Mouse (Mus musculus) ES-E14 (cell line): Measurements from ENCODE around the gene Amigo1.

Source experiments
- CHD2 ChIP-seq: IDR thresholded peaks from 2 replicates; pipeline ENCODE4 v1.6.1; 2014; ENCODE audit warnings: mild to moderate bottlenecking, low read depth, low read length, inconsistent platforms
- HCFC1 ChIP-seq: IDR thresholded peaks from 2 replicates; pipeline ENCODE4 v1.6.1; 2012; ENCODE audit warnings: low read length, inconsistent platforms, borderline replicate concordance; ENCODE audit not compliant: insufficient read depth
- MAFK ChIP-seq: IDR thresholded peaks from 2 replicates; pipeline ENCODE4 v1.6.1; 2014; ENCODE audit warnings: mild to moderate bottlenecking, low read depth, low read length, inconsistent platforms; ENCODE audit not compliant: insufficient read depth
- ZC3H11A ChIP-seq: IDR thresholded peaks from 2 replicates; pipeline ENCODE4 v1.6.1; 2012; ENCODE audit warnings: low read depth, mild to moderate bottlenecking, inconsistent platforms, low read length, borderline replicate concordance

DNA sequence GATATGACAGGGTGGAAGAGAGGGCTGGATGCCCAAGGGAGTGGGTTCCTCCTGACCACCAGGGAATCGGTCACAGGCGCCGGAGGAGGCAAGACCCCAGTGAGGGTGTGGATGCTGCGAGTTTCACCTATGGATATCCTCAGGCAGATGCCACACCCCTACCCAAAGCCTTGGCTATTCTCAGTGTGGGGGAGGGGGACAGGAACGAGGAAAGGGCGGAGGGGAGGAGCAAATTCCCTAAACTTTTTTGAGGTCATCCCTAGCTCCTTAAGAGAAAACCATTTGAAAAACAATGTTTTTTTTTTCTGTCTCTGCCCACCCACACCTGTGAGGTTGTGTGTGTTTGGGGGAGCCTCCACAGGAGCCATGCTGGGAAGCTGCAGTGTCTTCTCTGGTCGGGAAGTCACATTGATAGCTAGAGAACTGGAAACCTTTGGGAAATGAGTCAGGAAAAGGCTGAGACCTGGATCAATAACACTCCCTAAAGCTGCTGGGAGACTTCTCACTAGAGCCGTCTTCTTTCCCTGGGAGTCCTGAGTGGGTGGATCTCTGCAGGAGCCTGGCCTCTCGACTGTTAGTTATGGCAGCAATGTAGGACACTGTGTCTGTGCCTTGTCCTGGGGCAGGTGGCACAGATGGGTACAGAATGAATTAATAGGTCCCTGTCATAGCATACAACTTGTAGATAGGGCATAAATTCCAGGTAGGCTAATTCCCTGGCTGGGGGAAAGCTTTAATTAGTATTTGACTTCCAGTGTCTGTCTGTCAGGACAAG, 2.8 kb downstream of the Amigo1 start:
- TF ChIP-seq MAFK (no peak), ZC3H11A (no peak), HCFC1 (no peak), CHD2 (no peak)
